Mouse (Mus musculus): Measurements from ENCODE around the gene Cenpf. TPM values are rescaled to one million over a fixed set of nuclear protein-coding genes. Genes with fewer than 3 reads are reported as not detected.

Cenpf gene
- polyA plus RNA-seq, 1 experiment from 2014 or later: 98.8 TPM

DNA sequence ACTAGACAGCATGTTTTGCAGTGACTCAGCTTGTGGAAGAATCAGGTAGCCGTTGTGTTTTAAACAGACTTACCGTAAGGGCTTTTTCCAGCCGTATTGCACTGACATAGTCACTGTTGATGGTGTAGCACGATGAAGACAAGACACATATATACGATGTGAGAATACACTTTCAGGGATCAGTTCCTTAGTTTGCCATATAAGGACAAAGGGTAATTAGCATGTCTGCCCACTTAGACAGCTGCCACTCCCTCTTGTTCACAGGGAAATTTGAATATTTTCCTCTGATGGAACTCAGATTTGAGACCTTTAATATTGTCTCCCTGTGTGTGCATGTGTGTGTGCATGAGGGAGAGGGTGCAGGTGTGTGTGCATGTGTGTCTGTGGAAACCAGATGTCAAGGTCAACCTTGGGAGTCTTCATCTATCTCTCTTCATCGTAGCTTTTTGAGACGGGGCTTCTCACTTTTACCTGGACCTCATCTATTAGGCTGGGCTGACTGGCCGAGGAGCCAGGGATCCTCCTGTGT lies 82.2 kb downstream of the Cenpf start:
- Histone ChIP-seq H3K4me2 (replicated peaks; ENCODE audit: low read depth, low read length) (no peak overlapping the region), H3K36me3 (ENCODE audit: control insufficient read depth, insufficient read depth, low read length) (no peaks in the 10 kb centered on the region), H3K27me3 (ENCODE audit: control insufficient read depth, insufficient read depth, low read length) (no peaks in the 10 kb centered on the region), H3K9me3 (ENCODE audit: control insufficient read depth, low read length) (no peaks in the 10 kb centered on the region), H3K9ac (ENCODE audit: low read depth, low read length) (no peak overlapping the region), H3K27ac (ENCODE audit: low read depth, low read length) (no peak overlapping the region), H3K4me1 (ENCODE audit: control insufficient read depth, insufficient read depth, low read length) (peaks cover 5% of the 10 kb centered on the region; the same call in 1 of the 2 replicates), H3K4me3 (ENCODE audit: low read length) (no peak overlapping the region)
- 85% methylated on average over 8 of the region's 8 CpGs for WGBS
- ATAC-seq (ENCODE audit: low FRiP score, low TSS enrichment): no peak

- Histone ChIP-seq H3K9me3 (ENCODE audit: control insufficient read depth, low read length) (no peaks in the 10 kb centered on the region), H3K4me1 (ENCODE audit: control insufficient read depth, insufficient read depth, low read length) (no peaks in the 10 kb centered on the region), H3K4me2 (replicated peaks; ENCODE audit: low read depth, low read length) (no peak overlapping the region), H3K27me3 (ENCODE audit: control insufficient read depth, insufficient read depth, low read length) (no peaks in the 10 kb centered on the region), H3K4me3 (ENCODE audit: low read length) (no peak overlapping the region), H3K9ac (ENCODE audit: low read depth, low read length) (no peak overlapping the region), H3K36me3 (ENCODE audit: control insufficient read depth, insufficient read depth, low read length) (no peaks in the 10 kb centered on the region), H3K27ac (ENCODE audit: low read depth, low read length) (no peak overlapping the region)
- ATAC-seq (ENCODE audit: low FRiP score, low TSS enrichment): no peak
- WGBS: 85% methylated on average over 3 of the region's 3 CpGs
Measured at GRCm38 (mm10) chr1:189597096-189597495, 90.8 kb downstream of the Cenpf start.

Other genes starting within 250 kb of the Cenpf start
- 13.3 and 21.1 TPM in 2 replicates for gene Ptpn14, start 40.2 kb upstream of the Cenpf start, polyA plus RNA-seq (2014; fragmentation: Nextera tagmentation; extraction: Ambion mirVana)
- gene Smyd2, start 234.3 kb upstream of the Cenpf start, polyA plus RNA-seq (2014; fragmentation: Nextera tagmentation; extraction: Ambion mirVana): 85.6 and 93.3 TPM in 2 replicates

Measured in kidney, embryonic 14.5 days (tissue).